Mouse (Mus musculus): ENCODE data around the gene Gm572. TPM values are rescaled to one million over a fixed set of nuclear protein-coding genes. Genes with fewer than 3 reads are reported as not detected.

Gm572 gene
- polyA plus RNA-seq, 1 experiment from 2014 or later = not detected

DNA sequence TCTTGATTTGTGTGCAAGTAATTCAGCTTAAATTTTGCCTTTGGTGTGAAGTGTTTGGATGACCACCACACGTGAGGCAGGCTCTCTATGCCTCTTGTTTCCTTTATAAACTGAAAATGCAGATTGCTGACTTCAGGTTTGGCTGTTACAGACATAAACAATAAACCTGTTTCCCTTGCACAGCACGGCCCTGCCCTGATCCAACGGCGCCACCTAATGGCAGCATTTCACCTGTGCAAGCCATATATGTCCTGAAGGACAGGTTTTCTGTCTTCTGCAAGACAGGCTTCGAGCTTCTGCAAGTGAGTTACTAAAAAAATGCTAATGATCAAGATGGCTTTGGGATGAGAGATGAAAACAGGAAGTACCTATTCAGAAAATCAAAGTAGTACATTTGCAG, 35.4 kb upstream of the Gm572 start:
- Histone ChIP-seq H3K4me2 (replicated peaks) (no peak overlapping the region), H3K9ac (no peak overlapping the region), H3K27ac (no peak overlapping the region), H3K36me3 (peaks cover 11% of the 10 kb centered on the region), H3K9me3 (no peaks in the 10 kb centered on the region), H3K4me3 (no peak overlapping the region), H3K4me1 (no peaks in the 10 kb centered on the region; the same call in 1 of the 2 replicates), H3K27me3 (replicated peaks) (no peaks in the 10 kb centered on the region)
- 29% methylated on average over 5 of the region's 5 CpGs for WGBS
- ATAC-seq (ENCODE audit: low FRiP score, low read depth) = no peak

DNA sequence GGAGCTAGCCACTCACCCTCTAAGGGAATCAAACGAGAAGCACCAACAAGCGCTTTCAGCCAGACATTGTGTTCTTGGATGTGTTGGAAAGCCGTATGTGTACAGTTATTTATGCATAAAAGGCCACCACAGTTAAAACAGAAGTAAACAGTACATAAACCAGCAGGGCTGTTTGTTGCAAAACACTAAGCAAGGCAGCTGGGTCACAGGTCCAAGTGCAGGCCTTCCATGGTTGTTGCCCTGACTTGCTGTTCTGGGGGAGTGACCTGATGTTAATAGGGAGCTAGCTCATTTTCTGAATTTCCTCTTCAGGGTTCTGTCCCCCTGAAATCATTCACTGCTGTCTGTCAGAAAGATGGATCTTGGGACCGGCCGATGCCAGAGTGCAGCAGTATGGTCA, 33.3 kb upstream of the Gm572 start:
- 90% methylated on average over 5 of the region's 5 CpGs for WGBS
- Histone ChIP-seq H3K4me2 (replicated peaks) (no peak overlapping the region), H3K4me3 (no peak overlapping the region), H3K9me3 (no peaks in the 10 kb centered on the region), H3K4me1 (peaks cover 6% of the 10 kb centered on the region; the same call in 1 of the 2 replicates), H3K9ac (no peak overlapping the region), H3K36me3 (peaks cover 29% of the 10 kb centered on the region), H3K27ac (no peak overlapping the region), H3K27me3 (replicated peaks) (no peaks in the 10 kb centered on the region)
- ATAC-seq (ENCODE audit: low FRiP score, low read depth) = no peak

DNA sequence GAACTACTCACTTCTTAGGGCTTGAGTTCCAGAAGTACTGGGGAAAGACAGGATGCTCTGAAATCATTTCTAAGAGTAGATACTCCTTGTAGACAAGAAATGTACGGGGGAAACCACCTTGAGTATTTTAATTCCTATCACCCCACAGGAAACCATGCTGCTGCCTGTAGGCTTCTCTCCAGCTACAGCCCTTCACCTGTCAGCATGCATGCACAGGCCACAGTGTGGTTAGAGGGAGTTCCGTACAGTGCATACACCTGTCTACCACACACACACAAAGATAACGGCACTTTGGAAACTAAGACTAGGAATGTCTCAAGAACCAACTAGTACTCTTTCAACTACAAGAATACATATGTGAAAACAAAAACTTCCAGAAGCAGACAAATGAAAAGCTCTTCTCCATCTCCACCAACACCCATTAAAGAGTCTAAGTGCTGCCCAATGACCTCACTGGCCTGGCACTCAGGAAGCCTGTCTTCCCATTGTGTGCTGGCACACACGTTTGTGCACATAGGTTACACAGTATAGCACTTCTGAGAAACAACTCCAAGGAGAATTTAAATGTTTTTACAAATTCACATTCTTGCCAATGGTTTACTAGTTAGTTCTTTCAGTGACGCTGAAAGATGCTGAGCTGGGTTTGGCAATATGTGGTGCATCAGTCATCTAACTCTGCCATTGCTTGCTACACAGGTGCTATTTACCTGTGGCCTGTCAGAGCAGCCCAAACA, 32.3 kb upstream of the Gm572 start:
- no peak for ATAC-seq (ENCODE audit: low FRiP score, low read depth)
- Histone ChIP-seq H3K27me3 (replicated peaks) (no peaks in the 10 kb centered on the region), H3K4me3 (no peak overlapping the region), H3K4me1 (peaks cover 6% of the 10 kb centered on the region; the same call in 1 of the 2 replicates), H3K27ac (no peak overlapping the region), H3K9me3 (no peaks in the 10 kb centered on the region), H3K9ac (no peak overlapping the region), H3K4me2 (replicated peaks) (no peak overlapping the region), H3K36me3 (peaks cover 39% of the 10 kb centered on the region)
- 73% methylated on average over 5 of the region's 5 CpGs for WGBS

- H3K4me3 ChIP-seq = no peak overlapping the region
- H3K4me2 ChIP-seq (replicated peaks) = no peak overlapping the region
- no peak overlapping the region for H3K9ac ChIP-seq
- H3K27me3 ChIP-seq (replicated peaks) = no peaks in the 10 kb centered on the region
- H3K27ac ChIP-seq = no peak overlapping the region
- H3K4me1 ChIP-seq = peaks cover 6% of the 10 kb centered on the region; the same call in 1 of the 2 replicates
- WGBS = 37% methylated on average over 4 of the region's 4 CpGs
- no peaks in the 10 kb centered on the region for H3K9me3 ChIP-seq
- ATAC-seq (ENCODE audit: low FRiP score, low read depth) = no peak
- peaks cover 47% of the 10 kb centered on the region for H3K36me3 ChIP-seq
These were observed 30.6 kb upstream of the Gm572 start for GRCm38 (mm10) chr4:148612557-148612956.

- no peaks in the 10 kb centered on the region for H3K27me3 ChIP-seq (replicated peaks)
- no peak overlapping the region for H3K27ac ChIP-seq
- ATAC-seq (ENCODE audit: low FRiP score, low read depth) = no peak
- no peaks in the 10 kb centered on the region for H3K9me3 ChIP-seq
- peaks cover 6% of the 10 kb centered on the region; the same call in 1 of the 2 replicates for H3K4me1 ChIP-seq
- peaks cover 55% of the 10 kb centered on the region for H3K36me3 ChIP-seq
- H3K4me3 ChIP-seq = no peak overlapping the region
- 54% methylated on average over 9 of the region's 9 CpGs for WGBS
- H3K4me2 ChIP-seq (replicated peaks) = no peak overlapping the region
- no peak overlapping the region for H3K9ac ChIP-seq
These were observed 29.4 kb upstream of the Gm572 start for GRCm38 (mm10) chr4:148613738-148614137.

DNA sequence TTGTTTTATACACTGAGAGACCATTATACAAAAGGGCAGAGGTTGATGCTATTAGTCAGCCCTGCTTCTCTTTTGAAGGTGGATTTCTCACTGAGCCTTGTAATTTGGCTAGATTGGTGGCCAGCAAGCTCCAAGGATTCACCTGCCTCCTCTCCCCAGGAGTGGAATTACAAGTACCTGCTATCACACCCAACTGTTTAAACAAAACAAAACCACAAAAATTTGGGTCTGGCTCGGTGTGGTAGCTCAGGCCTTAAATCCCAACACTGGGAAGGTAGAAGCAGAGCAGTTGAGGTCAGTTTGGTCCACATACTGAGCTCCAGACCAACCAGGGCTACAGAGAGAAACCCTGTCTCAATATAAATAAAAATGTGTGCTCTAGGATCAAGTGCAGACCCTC, 23.3 kb upstream of the Gm572 start:
- Histone ChIP-seq H3K4me2 (replicated peaks) (no peak overlapping the region), H3K9me3 (no peaks in the 10 kb centered on the region), H3K9ac (no peak overlapping the region), H3K27me3 (replicated peaks) (no peaks in the 10 kb centered on the region), H3K4me3 (no peak overlapping the region), H3K4me1 (peaks cover 8% of the 10 kb centered on the region), H3K27ac (no peak overlapping the region), H3K36me3 (peaks cover 86% of the 10 kb centered on the region)
- WGBS = 92% methylated on average over 1 of the region's 1 CpGs
- ATAC-seq (ENCODE audit: low FRiP score, low read depth) = no peak

DNA sequence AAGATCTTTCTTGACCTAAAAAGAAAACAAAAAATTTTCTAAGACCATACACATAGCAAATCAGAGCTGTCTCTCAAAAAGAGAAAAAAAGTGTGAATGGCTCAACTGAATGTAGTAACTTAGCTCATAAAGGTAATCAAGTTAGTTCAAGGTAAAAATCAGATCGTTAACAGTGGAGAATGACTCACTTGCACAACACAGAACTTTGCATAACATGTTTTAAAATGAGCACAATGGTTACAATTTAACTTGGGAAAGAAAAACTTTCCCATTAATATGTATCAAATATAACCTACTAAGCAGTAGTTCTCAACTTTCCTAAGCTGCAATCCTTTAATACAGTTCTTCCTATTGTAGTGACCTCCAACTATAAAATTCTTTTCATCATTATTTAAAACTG, 22.4 kb upstream of the Gm572 start:
- H3K9me3 ChIP-seq = no peaks in the 10 kb centered on the region
- no peak overlapping the region for H3K9ac ChIP-seq
- H3K27me3 ChIP-seq (replicated peaks) = no peaks in the 10 kb centered on the region
- no peak for ATAC-seq (ENCODE audit: low FRiP score, low read depth)
- H3K4me3 ChIP-seq = no peak overlapping the region
- peaks cover 81% of the 10 kb centered on the region for H3K36me3 ChIP-seq
- H3K4me2 ChIP-seq (replicated peaks) = no peak overlapping the region
- WGBS = 100% methylated on average over 1 of the region's 1 CpGs
- H3K4me1 ChIP-seq = peaks cover 12% of the 10 kb centered on the region
- no peak overlapping the region for H3K27ac ChIP-seq

DNA sequence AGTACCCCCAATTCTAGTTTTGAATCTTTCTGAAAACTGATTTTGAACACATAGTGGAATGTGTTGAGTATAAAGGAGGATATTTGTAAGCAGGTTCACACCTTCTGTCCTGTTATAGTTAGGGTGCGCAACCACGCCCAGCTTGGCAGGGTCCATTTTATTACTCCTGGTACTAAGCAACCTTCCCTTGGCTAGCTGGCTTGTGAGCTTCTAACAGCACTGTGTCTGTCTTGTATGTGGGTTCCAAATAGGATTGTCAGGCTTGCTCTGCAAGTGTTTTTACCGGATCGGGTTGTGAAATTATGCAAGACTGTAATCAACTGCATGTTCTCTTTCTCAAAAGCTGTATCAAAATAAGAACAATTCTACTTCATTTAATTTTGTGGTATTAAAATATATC, 20.6 kb upstream of the Gm572 start:
- H3K4me2 ChIP-seq (replicated peaks) = no peak overlapping the region
- no peak overlapping the region for H3K9ac ChIP-seq
- H3K9me3 ChIP-seq = no peaks in the 10 kb centered on the region
- peaks cover 12% of the 10 kb centered on the region for H3K4me1 ChIP-seq
- WGBS = 95% methylated on average over 4 of the region's 4 CpGs
- no peak overlapping the region for H3K4me3 ChIP-seq
- ATAC-seq (ENCODE audit: low FRiP score, low read depth) = no peak
- peaks cover 69% of the 10 kb centered on the region for H3K36me3 ChIP-seq
- H3K27ac ChIP-seq = no peak overlapping the region
- no peaks in the 10 kb centered on the region for H3K27me3 ChIP-seq (replicated peaks)

GRCm38 (mm10) chr4:148623609-148624008, 19.5 kb upstream of the Gm572 start:
- Histone ChIP-seq H3K4me2 (replicated peaks) (0 out of 2 replicates have a peak overlapping the region, but pooled peaks have one; percentile 10), H3K9ac (no peak overlapping the region), H3K27ac (no peak overlapping the region), H3K4me1 (peaks cover 12% of the 10 kb centered on the region), H3K4me3 (no peak overlapping the region), H3K36me3 (peaks cover 62% of the 10 kb centered on the region), H3K27me3 (replicated peaks) (no peaks in the 10 kb centered on the region), H3K9me3 (no peaks in the 10 kb centered on the region)
- WGBS = 92% methylated on average over 4 of the region's 4 CpGs
- no peak for ATAC-seq (ENCODE audit: low FRiP score, low read depth)

DNA sequence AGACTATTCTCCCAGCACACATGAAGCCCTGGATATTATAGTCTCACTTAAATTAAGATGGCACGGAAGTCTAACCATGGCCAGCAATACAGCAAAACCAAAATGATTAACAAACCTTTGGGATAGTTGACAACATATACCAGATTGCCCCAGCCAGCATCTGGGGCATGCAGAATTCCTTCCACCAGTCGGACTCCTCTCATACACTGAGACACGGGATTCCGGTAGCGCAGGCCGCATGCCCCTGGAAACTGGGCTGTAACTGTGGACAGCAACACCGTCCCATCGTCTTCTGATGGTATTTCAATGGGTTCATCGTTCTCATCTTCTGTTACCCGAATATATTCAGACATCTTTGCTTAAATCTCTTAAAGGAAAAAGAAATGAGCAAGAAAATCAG, 18.1 kb upstream of the Gm572 start:
- H3K4me1 ChIP-seq = peaks cover 12% of the 10 kb centered on the region
- H3K27ac ChIP-seq = no peak overlapping the region
- no peak overlapping the region for H3K9ac ChIP-seq
- peak overlapping the region; percentile 82 for H3K4me2 ChIP-seq (replicated peaks)
- peaks cover 48% of the 10 kb centered on the region for H3K36me3 ChIP-seq
- no peaks in the 10 kb centered on the region for H3K9me3 ChIP-seq
- H3K27me3 ChIP-seq (replicated peaks) = no peaks in the 10 kb centered on the region
- 87% methylated on average over 10 of the region's 10 CpGs for WGBS
- H3K4me3 ChIP-seq = no peak overlapping the region
- ATAC-seq (ENCODE audit: low FRiP score, low read depth) = no peak

DNA sequence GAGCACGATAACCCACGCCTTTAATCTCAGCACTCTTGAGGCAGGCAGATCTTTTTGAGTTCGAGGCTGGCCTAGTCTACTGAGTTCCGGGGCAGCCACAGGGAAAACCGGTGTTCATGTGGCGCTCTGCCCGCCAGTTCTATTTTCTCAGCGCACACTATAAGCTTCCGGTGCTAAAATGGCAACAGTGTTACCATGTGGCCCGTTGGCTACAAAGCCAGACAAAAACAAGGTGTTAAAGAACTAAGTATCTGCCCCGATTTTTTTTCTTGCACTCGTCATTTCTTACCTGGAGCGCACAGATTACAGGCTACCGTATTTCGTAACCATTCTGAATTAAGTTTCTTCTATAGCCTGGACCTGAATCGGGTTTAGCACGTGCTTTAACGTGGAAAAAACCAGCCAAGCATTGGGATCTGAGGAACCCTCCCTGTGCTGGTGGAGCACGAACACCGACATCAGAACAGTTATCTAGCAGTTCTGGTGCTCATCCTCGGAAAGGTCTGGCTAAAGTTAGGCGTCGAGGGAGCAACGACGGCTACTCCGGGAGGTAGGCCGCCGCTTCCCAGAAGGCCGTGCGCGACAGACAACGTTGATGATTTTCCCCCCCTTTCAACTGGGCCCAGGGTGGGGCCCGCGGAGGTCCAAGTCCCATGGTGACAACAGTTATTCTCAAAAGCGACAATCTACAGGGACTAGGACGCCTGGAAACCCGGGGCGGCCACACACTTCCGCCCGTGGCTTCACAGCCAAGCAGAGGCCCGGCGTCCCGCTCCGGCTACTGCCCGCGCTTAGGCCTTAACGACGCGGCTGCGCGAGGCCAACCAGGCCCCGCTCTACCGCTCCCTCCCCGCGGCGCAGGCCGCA, 17.1 kb upstream of the Gm572 start:
- Histone ChIP-seq H3K4me3 (peak overlapping the region; percentile 99), H3K27me3 (replicated peaks) (no peaks in the 10 kb centered on the region), H3K27ac (peak overlapping the region; percentile 91), H3K9me3 (no peaks in the 10 kb centered on the region), H3K4me2 (replicated peaks) (peak overlapping the region; percentile 82), H3K9ac (peak overlapping the region; percentile 100), H3K36me3 (peaks cover 40% of the 10 kb centered on the region), H3K4me1 (peaks cover 12% of the 10 kb centered on the region)
- 1% methylated on average over 56 of the region's 57 CpGs for WGBS
- peak; percentile 75 for ATAC-seq (ENCODE audit: low FRiP score, low read depth)

DNA sequence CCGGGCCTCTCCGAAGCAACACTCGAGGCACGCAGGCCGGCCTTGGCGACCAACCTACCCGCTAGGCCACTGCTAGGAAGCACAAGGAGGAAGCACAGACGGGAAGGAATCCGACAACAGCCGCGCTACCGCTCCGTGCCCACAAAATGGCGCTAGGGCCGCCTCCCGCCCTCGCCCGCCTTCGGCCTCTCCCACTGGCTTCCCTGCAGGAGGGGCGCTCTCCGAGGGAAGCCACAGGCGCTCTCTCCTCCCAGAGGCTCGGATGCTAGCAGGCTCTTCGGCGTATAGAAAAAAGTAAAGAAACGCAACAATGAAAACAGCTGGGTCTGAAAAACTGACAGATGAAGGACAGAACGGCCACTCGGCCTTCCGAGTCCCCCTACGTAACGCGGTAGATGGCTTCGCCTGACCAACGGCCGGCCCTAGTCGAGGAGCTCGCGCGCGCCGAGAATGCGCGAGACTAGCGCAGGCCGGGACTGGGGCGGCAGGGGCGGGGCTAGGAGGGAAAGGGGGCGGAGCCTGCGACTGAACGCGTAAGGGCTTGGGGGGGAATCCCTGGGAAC, 16.4 kb upstream of the Gm572 start, which contains the start of gene Tardbp:
Gene Tardbp (minus strand): TSS at position 397 of the 563 bp plus-strand sequence.
- Histone ChIP-seq H3K4me1 (peaks cover 12% of the 10 kb centered on the region), H3K9me3 (no peaks in the 10 kb centered on the region), H3K27me3 (replicated peaks) (no peaks in the 10 kb centered on the region), H3K4me2 (replicated peaks) (peak within 1 kb of the TSS; percentile 82), H3K4me3 (peak within 1 kb of the TSS; percentile 99), H3K27ac (peak within 1 kb of the TSS; percentile 91), H3K9ac (peak within 1 kb of the TSS; percentile 100), H3K36me3 (peaks cover 33% of the 10 kb centered on the region)
- WGBS = under 1% methylated on average over 51 of the region's 51 CpGs
- peak; percentile 94 for ATAC-seq (ENCODE audit: low FRiP score, low read depth)
